8 mouse cellular contexts compared by ENCODE assay signal in the genomic region with DNA sequence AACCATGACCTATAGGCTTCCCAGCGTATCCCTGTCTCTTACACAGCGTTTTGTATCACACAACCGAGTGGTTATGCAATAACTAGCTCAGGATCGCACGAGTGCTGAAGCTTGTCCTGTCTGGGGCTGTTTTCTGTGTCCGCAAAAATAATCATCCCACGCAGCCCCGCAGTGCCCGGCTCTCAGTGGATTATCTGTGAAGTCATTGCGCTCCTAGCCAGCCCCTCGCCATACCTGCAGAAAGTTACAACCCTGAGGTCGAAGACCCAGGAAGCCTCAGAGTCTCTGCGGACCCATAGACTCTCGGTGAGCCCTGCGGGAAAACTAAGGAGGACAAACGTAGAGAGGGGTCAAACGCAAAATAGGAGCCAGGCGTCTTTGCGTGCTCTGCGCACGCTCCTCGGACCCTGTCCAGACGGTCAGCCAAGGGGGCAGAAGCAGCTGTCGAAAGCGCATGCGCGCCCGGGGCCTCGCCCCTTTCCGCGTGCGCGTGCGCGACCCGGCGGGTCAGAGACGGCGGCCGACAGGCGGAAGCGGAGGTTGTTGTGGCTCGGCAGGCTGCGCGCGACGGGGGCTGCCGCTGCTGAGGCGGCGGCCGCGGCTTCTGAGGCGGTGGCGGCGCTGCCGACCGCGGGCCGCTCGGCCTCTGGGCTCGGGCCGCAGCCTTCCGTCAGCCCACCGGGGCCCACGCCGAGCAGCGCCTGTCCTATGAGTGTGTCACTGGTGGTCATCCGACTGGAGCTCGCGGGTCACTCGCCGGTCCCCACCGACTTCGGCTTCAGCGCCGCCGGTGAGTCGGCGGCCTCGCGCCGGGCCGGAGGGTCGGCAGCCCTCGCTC. TPM values are rescaled to one million over a fixed set of nuclear protein-coding genes. Genes with fewer than 3 reads are reported as not detected.
A peak's percentile ranks its signal among the peaks of the same experiment; 100 is the strongest.
DNase-seq lines count a peak whose midpoint lies in the region; ATAC-seq and TF ChIP-seq lines count a peak whose summit lies in the region.

A gene (minus strand): TSS at position 456 of the 838 bp plus-strand sequence.
A gene (plus strand): TSS at position 505 of the 838 bp plus-strand sequence.

- H3K36me3 ChIP-seq in embryonic facial prominence, embryonic 13.5 days = peaks cover 28% of the 10 kb centered on the region
- H3K36me3 ChIP-seq in heart, adult 2 months (ENCODE audit: control insufficient read depth, insufficient read depth, low read length) = no peaks in the 10 kb centered on the region; the same call in 1 of the 2 replicates
- H3K36me3 ChIP-seq in limb, embryonic 13.5 days = peaks cover 30% of the 10 kb centered on the region
- H3K36me3 ChIP-seq in midbrain, embryonic 16.5 days (ENCODE audit: control insufficient read depth, insufficient read depth, low read length) = peaks cover 8% of the 10 kb centered on the region

- ATAC-seq in embryonic facial prominence, embryonic 13.5 days (ENCODE audit: insufficient number of reproducible peaks, insufficient read depth, low FRiP score, low TSS enrichment, low read depth) = 0 out of 2 replicates have a peak, but pooled peaks have one; percentile 60
- ATAC-seq in limb, embryonic 13.5 days (ENCODE audit: low FRiP score, low read depth) = peak; percentile 79
- peak; percentile 85 for ATAC-seq in midbrain, embryonic 16.5 days

- peak within 1 kb of the TSS; percentile 96 for H3K9ac ChIP-seq in embryonic facial prominence, embryonic 13.5 days
- peak within 1 kb of the TSS; percentile 90 for H3K9ac ChIP-seq in heart, adult 2 months (ENCODE audit: low read depth, low read length)
- peak within 1 kb of the TSS; percentile 93 for H3K9ac ChIP-seq in limb, embryonic 13.5 days
- H3K9ac ChIP-seq in midbrain, embryonic 16.5 days (ENCODE audit: low read depth, low read length) = peak within 1 kb of the TSS; percentile 80

- TF ChIP-seq CTCF in heart, adult 2 months (IDR thresholded peaks at IDR 0.05) = no peak

- 1% methylated on average over 83 of the region's 85 CpGs for WGBS in embryonic facial prominence, embryonic 13.5 days
- WGBS in heart, adult 2 months = under 1% methylated on average over 78 of the region's 85 CpGs
- 1% methylated on average over 63 of the region's 85 CpGs for WGBS in limb, embryonic 13.5 days
- WGBS in midbrain, embryonic 16.5 days = 1% methylated on average over 66 of the region's 85 CpGs

- peak within 1 kb of the TSS; percentile 96 for H3K4me3 ChIP-seq in embryonic facial prominence, embryonic 13.5 days
- H3K4me3 ChIP-seq in heart, adult 2 months = peak within 1 kb of the TSS; percentile 99
- H3K4me3 ChIP-seq in limb, embryonic 13.5 days = peak within 1 kb of the TSS; percentile 93
- H3K4me3 ChIP-seq in midbrain, embryonic 16.5 days (ENCODE audit: low read depth, low read length) = peak within 1 kb of the TSS; percentile 95

- TF ChIP-seq POLR2A in heart, adult 2 months (IDR thresholded peaks at IDR 0.05; ENCODE audit: insufficient read depth, low read depth, low read length) = peak; percentile 93

- no peak for TF ChIP-seq EP300 in heart, adult 2 months (IDR thresholded peaks at IDR 0.05; ENCODE audit: insufficient read depth, low read depth, low read length)

- DNase-seq in 3134 (ENCODE audit: extremely low read depth, insufficient read length, low spot score) = peak; percentile 96
- DNase-seq in adrenal gland, postnatal 36 days = peak; percentile 97
- peak; percentile 98 for DNase-seq in heart, adult 2 months
- peak; percentile 94 for DNase-seq in kidney, adult 8-10 months
- DNase-seq in spleen, postnatal 10 days (ENCODE audit: low spot score in 2 of 2) = peak; percentile 92 to 95

- H3K4me2 ChIP-seq in embryonic facial prominence, embryonic 13.5 days = peak within 1 kb of the TSS; percentile 83
- peak within 1 kb of the TSS; percentile 85 for H3K4me2 ChIP-seq in limb, embryonic 13.5 days (replicated peaks)
- H3K4me2 ChIP-seq in midbrain, embryonic 16.5 days (ENCODE audit: low read length) = peak within 1 kb of the TSS; percentile 86

- H3K4me1 ChIP-seq in embryonic facial prominence, embryonic 13.5 days = peaks cover 15% of the 10 kb centered on the region
- H3K4me1 ChIP-seq in heart, adult 2 months (ENCODE audit: control insufficient read depth, insufficient read depth, low read length) = peaks cover 3% of the 10 kb centered on the region
- H3K4me1 ChIP-seq in limb, embryonic 13.5 days = peaks cover 22% of the 10 kb centered on the region
- H3K4me1 ChIP-seq in midbrain, embryonic 16.5 days (ENCODE audit: control insufficient read depth, insufficient read depth, low read length) = peaks cover 18% of the 10 kb centered on the region

- intact Hi-C loops in heart, adult 2 months (cut with DNase I) = loop anchor here (2.0 kb wide), 1 partner anchor 53 kb away; no protein-coding TSS in a partner anchor

- peaks cover 5% of the 10 kb centered on the region for H3K79me2 ChIP-seq in heart, adult 2 months (replicated peaks; ENCODE audit: control insufficient read depth, insufficient read depth, low read length)

- no peaks in the 10 kb centered on the region for H3K9me3 ChIP-seq in embryonic facial prominence, embryonic 13.5 days
- no peaks in the 10 kb centered on the region for H3K9me3 ChIP-seq in limb, embryonic 13.5 days
- H3K9me3 ChIP-seq in midbrain, embryonic 16.5 days (replicated peaks; ENCODE audit: control insufficient read depth, low read length, poor library complexity, severe bottlenecking) = no peaks in the 10 kb centered on the region

- H3K27ac ChIP-seq in embryonic facial prominence, embryonic 13.5 days = peak within 1 kb of the TSS; percentile 51
- peak within 1 kb of the TSS; percentile 97 for H3K27ac ChIP-seq in heart, adult 2 months
- 0 out of 2 replicates have a peak within 1 kb of the TSS, but pooled peaks have one; percentile 22 for H3K27ac ChIP-seq in limb, embryonic 13.5 days
- H3K27ac ChIP-seq in midbrain, embryonic 16.5 days (ENCODE audit: low read length) = peak within 1 kb of the TSS; percentile 68

- H3K27me3 ChIP-seq in embryonic facial prominence, embryonic 13.5 days = no peaks in the 10 kb centered on the region
- H3K27me3 ChIP-seq in heart, adult 2 months (ENCODE audit: control insufficient read depth, insufficient read depth, low read length) = no peaks in the 10 kb centered on the region
- H3K27me3 ChIP-seq in limb, embryonic 13.5 days = no peaks in the 10 kb centered on the region
- H3K27me3 ChIP-seq in midbrain, embryonic 16.5 days (ENCODE audit: control insufficient read depth, insufficient read depth, low read depth, low read length) = no peaks in the 10 kb centered on the region

RNA-seq across cellular contexts. Expression of the first gene that starts in this region (rescaled TPM):
- total RNA-seq in adrenal gland, postnatal 36 days (2021) = 10 to 100 TPM; 18.2 to 25.6 TPM
- polyA plus RNA-seq in embryonic facial prominence, embryonic 13.5 days (2015; fragmentation: Nextera tagmentation; extraction: Ambion mirVana) = 1.9 and 2.1 TPM in 2 replicates
- total RNA-seq in heart, adult 2 months (2021) = 10 to 100 TPM; 24.1 to 24.7 TPM
- 5.2 and 6.6 TPM in 2 replicates for polyA plus RNA-seq in heart, adult 2 months (2012; rRNA removed)
- 2.2 and 2.3 TPM in 2 replicates for polyA plus RNA-seq in limb, embryonic 13.5 days (2015; fragmentation: Nextera tagmentation; extraction: Ambion mirVana)
- polyA plus RNA-seq in midbrain, embryonic 16.5 days (2015; fragmentation: Nextera tagmentation; extraction: Ambion mirVana) = 1.7 and 2.1 TPM in 2 replicates

RNA-seq across cellular contexts. Expression of the second gene that starts in this region (rescaled TPM):
- 10 to 100 TPM; 51.4 to 52.2 TPM for total RNA-seq in adrenal gland, postnatal 36 days (2021)
- 44.5 and 44.7 TPM in 2 replicates for polyA plus RNA-seq in embryonic facial prominence, embryonic 13.5 days (2015; fragmentation: Nextera tagmentation; extraction: Ambion mirVana)
- 10 to 100 TPM; 27.8 to 29.8 TPM for total RNA-seq in heart, adult 2 months (2021)
- polyA plus RNA-seq in heart, adult 2 months (2012; rRNA removed) = 16.6 and 23.1 TPM in 2 replicates
- polyA plus RNA-seq in limb, embryonic 13.5 days (2015; fragmentation: Nextera tagmentation; extraction: Ambion mirVana) = 43.2 and 43.9 TPM in 2 replicates
- polyA plus RNA-seq in midbrain, embryonic 16.5 days (2015; fragmentation: Nextera tagmentation; extraction: Ambion mirVana) = 43.3 and 44.5 TPM in 2 replicates

Comparison
In these comparisons a context has a peak if more than half of its experiments do, and no peak if none do; other contexts are left out.
1. Peak in every context shown above with its lines: DNase-seq, ATAC-seq, H3K4me3 ChIP-seq and H3K27ac ChIP-seq.
2. H3K27ac ChIP-seq: peak in every context shown above with its lines; median percentile 97 in heart, adult 2 months; 68 in midbrain, embryonic 16.5 days; 51 in embryonic facial prominence, embryonic 13.5 days; 22 in limb, embryonic 13.5 days.